Mouse (Mus musculus): ENCODE measurements at regions not wholly inside any gene's neighbourhood (a gene's known extent, or its start where the extent isn't known, plus 50 kb on each side); places are given as distances from the start of the nearest gene placed in this dataset.

GRCm38 (mm10) chr1:63819536-63820254 is 50.6 kb upstream of the 4933402D24Rik start:
- TF ChIP-seq CTCF (IDR thresholded peaks at IDR 0.05; ENCODE audit: borderline replicate concordance, insufficient read depth, low read depth, low read length): no peak
- no peak for TF ChIP-seq POLR2A (IDR thresholded peaks at IDR 0.05; ENCODE audit: borderline replicate concordance, insufficient read depth, low read length)
